Mouse (Mus musculus) embryonic fibroblast, embryonic 13.5 days (primary cell): ENCODE measurements around the gene Ush1g. TPM values are rescaled to one million over a fixed set of nuclear protein-coding genes. Genes with fewer than 3 reads are reported as not detected.

ENCODE experiments used
- H3K27ac ChIP-seq: 2 replicates; pipeline ENCODE4 v1.5.1; 2012; ENCODE audit warnings: low read length, control low read depth, inconsistent platforms; ENCODE audit not compliant: insufficient read depth
- H3K4me1 ChIP-seq: 2 replicates; pipeline ENCODE4 v1.6.1; 2011; ENCODE audit warnings: low read length; ENCODE audit not compliant: control insufficient read depth, insufficient read depth
- H3K4me3 ChIP-seq: 2 replicates; pipeline ENCODE4 v1.5.1; 2011; ENCODE audit warnings: mild to moderate bottlenecking, control low read depth, low read length; ENCODE audit not compliant: insufficient read depth
- CTCF ChIP-seq: IDR thresholded peaks from 2 replicates; pipeline ENCODE4 v1.5.1; 2011; ENCODE audit warnings: mild to moderate bottlenecking, control low read depth, low read length, moderate library complexity, borderline replicate concordance; ENCODE audit not compliant: insufficient read depth
- POLR2A ChIP-seq: IDR thresholded peaks from 2 replicates; pipeline ENCODE4 v1.6.1; 2011; ENCODE audit warnings: low read depth, mild to moderate bottlenecking, control low read depth, low read length, moderate library complexity
- polyA plus RNA-seq: library from polyadenylated mRNA; stranded (reverse); fragments of >200 nt; gene quantifications from 2 replicates; pipeline ENCODE4 v1.2.4, GENCODE M21; 2011; ENCODE audit warnings: low read depth; ENCODE audit not compliant: missing spikeins, insufficient read length

Gene Ush1g
- polyA plus RNA-seq, 1 experiment, result not detected

GRCm38 (mm10) chr11:115272894-115273498 is 48.8 kb downstream of the Ush1g start:
- Histone ChIP-seq H3K4me1 (no peaks in the 10 kb centered on the region), H3K4me3 (no peak overlapping the region), H3K27ac (no peak overlapping the region)
- TF ChIP-seq CTCF, result no peak
- TF ChIP-seq POLR2A, result no peak

DNA sequence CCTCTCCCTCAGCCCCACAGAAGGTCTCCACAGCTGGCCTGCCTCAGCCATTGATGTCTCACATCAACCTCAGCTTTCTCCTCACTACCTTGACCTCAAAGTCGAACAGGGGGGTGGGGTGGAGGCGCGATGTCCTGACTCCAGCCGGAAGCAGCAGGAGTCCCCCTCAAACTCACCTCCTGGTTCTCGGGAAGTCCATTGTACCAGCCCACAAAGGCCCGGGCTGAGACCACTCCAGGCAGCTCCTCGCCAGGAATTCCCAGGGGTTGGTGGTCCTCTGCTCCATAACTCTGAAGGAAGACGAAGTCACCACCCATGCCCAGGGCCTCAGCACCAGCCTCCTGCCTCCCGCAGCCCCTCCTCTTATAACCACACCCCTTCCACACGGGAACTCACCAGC is 50.4 kb downstream of the Ush1g start:
- Histone ChIP-seq H3K4me3 (no peak overlapping the region), H3K4me1 (no peaks in the 10 kb centered on the region), H3K27ac (no peak overlapping the region)
- TF ChIP-seq POLR2A (no peak), CTCF (no peak)

DNA sequence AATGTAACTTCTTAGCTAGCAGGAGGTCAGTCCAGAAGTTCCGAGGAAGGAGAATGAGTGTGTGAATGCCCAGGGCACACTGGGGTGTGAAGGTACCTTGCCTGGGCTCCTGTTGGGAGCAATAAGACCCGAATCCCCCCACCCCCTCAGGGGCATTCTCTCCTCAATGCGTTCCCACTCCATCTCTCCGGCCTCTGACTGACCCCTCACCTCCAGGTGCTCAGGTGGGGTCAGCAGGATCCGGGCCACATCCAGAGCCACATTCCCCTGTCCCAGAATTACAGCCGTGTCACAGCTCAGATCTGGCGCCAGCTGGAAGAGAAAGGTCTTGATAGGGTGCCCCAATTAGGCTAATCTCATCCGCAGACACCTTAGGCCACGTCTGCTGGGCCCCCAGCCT is 50.8 kb downstream of the Ush1g start:
- H3K4me1 ChIP-seq, result no peaks in the 10 kb centered on the region
- no peak overlapping the region for H3K27ac ChIP-seq

GRCm38 (mm10) chr11:115270148-115270861 is 51.5 kb downstream of the Ush1g start:
- no peaks in the 10 kb centered on the region for H3K4me1 ChIP-seq
- no peak for TF ChIP-seq POLR2A
- TF ChIP-seq CTCF, result peak; percentile 68; the same call in 1 of the 2 replicates
- H3K4me3 ChIP-seq, result no peak overlapping the region
- H3K27ac ChIP-seq, result no peak overlapping the region

More for the DNA sequence above, 50.8 kb downstream of the Ush1g start:
- no peak overlapping the region for H3K4me3 ChIP-seq
- no peak for TF ChIP-seq POLR2A
- TF ChIP-seq CTCF, result no peak

GRCm38 (mm10) chr11:115269330-115270066 is 52.3 kb downstream of the Ush1g start:
- TF ChIP-seq CTCF (no peak), POLR2A (no peak)
- no peak overlapping the region for H3K27ac ChIP-seq
- H3K4me3 ChIP-seq, result no peak overlapping the region
- no peaks in the 10 kb centered on the region for H3K4me1 ChIP-seq

GRCm38 (mm10) chr11:115267958-115268357 is 53.9 kb downstream of the Ush1g start:
- TF ChIP-seq POLR2A (no peak), CTCF (no peak)
- no peaks in the 10 kb centered on the region for H3K4me1 ChIP-seq
- H3K27ac ChIP-seq, result no peak overlapping the region
- no peak overlapping the region for H3K4me3 ChIP-seq

GRCm38 (mm10) chr11:115267061-115267883 is 54.6 kb downstream of the Ush1g start, which contains the start of gene Grin2c:
Gene Grin2c, minus strand, starts transcription at chr11:115267243.
- H3K4me3 ChIP-seq, result no peak within 1 kb of the TSS
- TF ChIP-seq CTCF (no peak), POLR2A (no peak)
- H3K4me1 ChIP-seq, result no peaks in the 10 kb centered on the region
- no peak within 1 kb of the TSS for H3K27ac ChIP-seq

DNA sequence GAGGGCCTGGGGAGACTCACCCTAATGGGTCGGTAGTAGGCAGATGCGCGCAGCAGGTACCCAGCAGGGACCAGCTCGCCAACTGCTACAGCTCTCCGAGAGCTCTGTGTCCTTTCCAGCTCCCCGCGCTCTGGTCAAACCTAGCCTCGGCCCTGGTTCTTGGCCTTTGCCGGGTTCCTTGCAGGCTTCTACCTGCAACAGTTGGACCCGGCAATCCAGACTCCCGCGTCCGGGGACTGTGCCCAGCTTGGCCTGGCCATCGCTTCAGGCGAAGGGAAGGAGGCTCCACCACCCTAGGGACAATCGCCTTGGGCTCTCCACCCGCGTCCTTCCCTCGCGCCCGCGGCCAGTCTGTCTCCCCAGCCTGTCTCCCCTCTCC is 55.5 kb downstream of the Ush1g start:
- Histone ChIP-seq H3K4me1 (no peaks in the 10 kb centered on the region), H3K4me3 (no peak overlapping the region), H3K27ac (no peak overlapping the region)
- no peak for TF ChIP-seq POLR2A
- no peak for TF ChIP-seq CTCF

- H3K4me3 ChIP-seq, result no peak overlapping the region
- TF ChIP-seq POLR2A (no peak), CTCF (no peak)
- no peak overlapping the region for H3K27ac ChIP-seq
- no peaks in the 10 kb centered on the region for H3K4me1 ChIP-seq
Measured at GRCm38 (mm10) chr11:115265771-115266399, 56.0 kb downstream of the Ush1g start.

Other genes starting within 250 kb of the Ush1g start
- 0.32 and 0.35 TPM in 2 replicates for gene Rab37, start 230.6 kb downstream of the Ush1g start, polyA plus RNA-seq
- 0.81 TPM in 1 of 2 replicates, not detected in the other for gene Cd300lf, start 188.0 kb downstream of the Ush1g start, polyA plus RNA-seq
- 22.3 and 23.4 TPM in 2 replicates for gene Slc9a3r1, start 158.7 kb downstream of the Ush1g start, polyA plus RNA-seq
- gene Tmem104, start 134.6 kb downstream of the Ush1g start, polyA plus RNA-seq, result 11.6 and 13.3 TPM in 2 replicates
- 13.3 and 20.7 TPM in 2 replicates for gene Nat9, start 134.2 kb downstream of the Ush1g start, polyA plus RNA-seq
- not detected in 2 replicates for gene Grin2c, start 54.8 kb downstream of the Ush1g start, polyA plus RNA-seq
- 4.1 and 6.4 TPM in 2 replicates for gene Fdxr, start 45.0 kb downstream of the Ush1g start, polyA plus RNA-seq
- gene Fads6, start 24.4 kb downstream of the Ush1g start, polyA plus RNA-seq, result 0.15 TPM in 1 of 2 replicates, not detected in the other
- gene Otop2, start 14.9 kb downstream of the Ush1g start, polyA plus RNA-seq, result not detected in 2 replicates
- not detected in 2 replicates for gene Otop3, start 12.7 kb upstream of the Ush1g start, polyA plus RNA-seq
- 3.2 and 5.9 TPM in 2 replicates for gene Hid1, start 45.7 kb upstream of the Ush1g start, polyA plus RNA-seq
- gene Cdr2l, start 59.9 kb upstream of the Ush1g start, polyA plus RNA-seq, result 24.2 and 29.5 TPM in 2 replicates
- 35.3 and 46.6 TPM in 2 replicates for gene Mrpl58, start 81.7 kb upstream of the Ush1g start, polyA plus RNA-seq
- 334 and 405 TPM in 2 replicates for gene Atp5h, start 97.9 kb upstream of the Ush1g start, polyA plus RNA-seq
- 15.9 and 18.2 TPM in 2 replicates for gene Kctd2, start 98.1 kb upstream of the Ush1g start, polyA plus RNA-seq
- gene Trim80, start 118.5 kb upstream of the Ush1g start, polyA plus RNA-seq, result not detected in 2 replicates
- gene Slc16a5, start 140.4 kb upstream of the Ush1g start, polyA plus RNA-seq, result not detected in 2 replicates
- gene Armc7, start 153.6 kb upstream of the Ush1g start, polyA plus RNA-seq, result 7.1 and 8.2 TPM in 2 replicates
- 54.2 and 76.2 TPM in 2 replicates for gene Nt5c, start 169.8 kb upstream of the Ush1g start, polyA plus RNA-seq
- gene Jpt1, start 192.3 kb upstream of the Ush1g start, polyA plus RNA-seq, result 141 and 164 TPM in 2 replicates
- gene Sumo2, start 214.2 kb upstream of the Ush1g start, polyA plus RNA-seq, result 408 and 505 TPM in 2 replicates
- 68.0 and 81.1 TPM in 2 replicates for gene Nup85, start 242.4 kb upstream of the Ush1g start, polyA plus RNA-seq